Mouse (Mus musculus): ENCODE measurements at regions not wholly inside any gene's neighbourhood (a gene's known extent, or its start where the extent isn't known, plus 50 kb on each side); places are given as distances from the start of the nearest gene placed in this dataset.

DNA sequence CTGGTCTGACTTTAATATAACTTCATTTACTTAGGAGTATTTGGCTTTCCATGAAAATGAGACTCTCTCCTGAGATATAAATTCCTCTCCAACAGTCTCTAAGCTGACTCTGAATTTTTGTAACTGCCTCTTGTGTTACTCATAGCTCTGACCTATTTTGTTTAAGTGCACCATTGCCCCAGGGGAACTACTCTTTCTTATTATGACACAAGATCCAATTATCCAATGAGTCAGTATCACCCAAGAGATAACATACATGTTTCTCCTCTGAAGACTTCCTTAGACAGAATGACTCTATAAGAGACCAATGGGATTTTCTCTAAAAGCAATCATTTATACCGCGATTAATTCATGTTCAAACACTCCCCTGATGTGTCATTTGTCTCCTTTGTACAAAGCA, 586.9 kb downstream of the Epha4 start:
- H3K36me3 ChIP-seq (ENCODE audit: insufficient read depth, low read length), result no peaks in the 10 kb centered on the region
- no peak overlapping the region for H3K4me3 ChIP-seq (replicated peaks; ENCODE audit: low read length)
- TF ChIP-seq CTCF (conservative IDR thresholded peaks at IDR 0.05; ENCODE audit: low read length) (no peak), POU5F1 (IDR thresholded peaks at IDR 0.05; ENCODE audit: borderline replicate concordance, low read length) (no peak), NANOG (IDR thresholded peaks at IDR 0.05; ENCODE audit: borderline replicate concordance, low read length) (no peak)

DNA sequence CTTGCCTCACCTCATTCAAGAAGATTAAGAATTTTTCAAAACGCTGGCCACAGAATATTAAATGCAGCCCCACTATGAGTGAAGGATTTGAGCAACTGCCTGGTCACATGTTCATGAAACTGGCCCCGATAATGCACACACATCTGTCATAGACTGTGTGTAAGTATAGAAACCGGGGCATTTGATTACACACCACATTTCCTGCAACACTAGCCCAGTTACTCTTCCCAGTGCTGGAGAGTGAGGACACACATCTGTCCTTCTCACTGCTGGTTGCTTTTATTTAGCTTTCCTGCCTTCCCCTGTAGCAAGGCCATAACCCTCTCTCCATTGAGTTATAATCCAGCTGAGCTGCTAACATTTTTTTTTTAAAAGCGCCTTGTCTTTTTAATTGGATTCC, 581.4 kb downstream of the Epha4 start:
- Histone ChIP-seq H3K36me3 (ENCODE audit: insufficient read depth, low read length) (no peaks in the 10 kb centered on the region), H3K4me1 (replicated peaks; ENCODE audit: low read depth, low read length) (no peaks in the 10 kb centered on the region), H3K9me3 (ENCODE audit: low read length) (no peaks in the 10 kb centered on the region), H3K4me3 (replicated peaks; ENCODE audit: low read length) (no peak overlapping the region), H3K27me3 (ENCODE audit: insufficient read depth, low read length) (no peaks in the 10 kb centered on the region)
- TF ChIP-seq NANOG (IDR thresholded peaks at IDR 0.05; ENCODE audit: borderline replicate concordance, low read length) (no peak), POU5F1 (IDR thresholded peaks at IDR 0.05; ENCODE audit: borderline replicate concordance, low read length) (no peak), CTCF (conservative IDR thresholded peaks at IDR 0.05; ENCODE audit: low read length) (no peak)

More for the DNA sequence above, 586.9 kb downstream of the Epha4 start:
- no peaks in the 10 kb centered on the region for H3K4me1 ChIP-seq (replicated peaks; ENCODE audit: low read depth, low read length)
- H3K9me3 ChIP-seq (ENCODE audit: low read length), result no peaks in the 10 kb centered on the region
- H3K27me3 ChIP-seq (ENCODE audit: insufficient read depth, low read length), result no peaks in the 10 kb centered on the region

DNA sequence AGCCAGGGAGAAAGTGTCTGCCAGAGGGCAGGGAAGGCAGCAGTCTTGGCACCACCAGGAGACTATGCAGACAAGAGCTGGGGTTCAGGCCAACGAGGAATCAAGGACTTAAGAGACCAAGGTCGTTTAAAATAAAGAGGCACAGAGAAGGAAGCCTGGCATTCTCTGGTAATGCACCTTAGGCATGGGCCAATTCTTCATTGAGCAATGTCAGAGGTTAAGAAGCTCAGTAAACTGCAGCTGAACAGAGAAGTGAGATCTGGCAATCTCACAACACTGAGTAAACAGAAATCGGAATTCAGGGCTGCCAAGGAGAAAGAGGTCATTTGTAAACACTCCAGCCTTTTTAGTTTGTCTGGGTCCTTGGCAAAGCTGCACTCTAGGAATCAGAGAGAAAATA, 572.2 kb downstream of the Epha4 start:
- no peak overlapping the region for H3K4me3 ChIP-seq (replicated peaks; ENCODE audit: low read length)
- H3K9me3 ChIP-seq (ENCODE audit: low read length), result no peaks in the 10 kb centered on the region
- no peaks in the 10 kb centered on the region for H3K4me1 ChIP-seq (replicated peaks; ENCODE audit: low read depth, low read length)
- no peaks in the 10 kb centered on the region for H3K36me3 ChIP-seq (ENCODE audit: insufficient read depth, low read length)
- TF ChIP-seq NANOG (IDR thresholded peaks at IDR 0.05; ENCODE audit: borderline replicate concordance, low read length) (no peak), POU5F1 (IDR thresholded peaks at IDR 0.05; ENCODE audit: borderline replicate concordance, low read length) (no peak), CTCF (conservative IDR thresholded peaks at IDR 0.05; ENCODE audit: low read length) (no peak)
- no peaks in the 10 kb centered on the region for H3K27me3 ChIP-seq (ENCODE audit: insufficient read depth, low read length)

DNA sequence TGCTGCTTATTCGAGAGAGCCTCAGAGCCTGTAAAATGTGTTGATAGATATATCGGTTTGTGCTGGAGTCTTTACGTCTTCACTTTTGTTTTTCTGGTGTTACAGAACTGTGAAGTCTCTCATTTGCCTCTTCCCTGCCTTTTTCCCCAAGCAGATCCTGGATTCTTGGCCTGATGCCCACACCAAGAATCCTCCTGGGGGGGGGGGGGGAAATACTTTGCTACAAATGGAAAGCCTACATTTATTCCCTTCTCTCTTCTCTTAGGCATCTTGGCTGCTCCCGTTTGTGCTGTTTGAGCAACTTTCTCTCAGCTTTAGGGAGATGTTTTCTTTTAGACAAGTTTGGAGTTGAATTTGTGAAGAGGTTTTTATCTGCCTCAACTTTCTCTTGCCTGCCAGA, 570.8 kb downstream of the Epha4 start:
- TF ChIP-seq CTCF (conservative IDR thresholded peaks at IDR 0.05; ENCODE audit: low read length) (no peak), NANOG (IDR thresholded peaks at IDR 0.05; ENCODE audit: borderline replicate concordance, low read length) (no peak), POU5F1 (IDR thresholded peaks at IDR 0.05; ENCODE audit: borderline replicate concordance, low read length) (no peak)
- Histone ChIP-seq H3K9me3 (ENCODE audit: low read length) (no peaks in the 10 kb centered on the region), H3K36me3 (ENCODE audit: insufficient read depth, low read length) (no peaks in the 10 kb centered on the region)

DNA sequence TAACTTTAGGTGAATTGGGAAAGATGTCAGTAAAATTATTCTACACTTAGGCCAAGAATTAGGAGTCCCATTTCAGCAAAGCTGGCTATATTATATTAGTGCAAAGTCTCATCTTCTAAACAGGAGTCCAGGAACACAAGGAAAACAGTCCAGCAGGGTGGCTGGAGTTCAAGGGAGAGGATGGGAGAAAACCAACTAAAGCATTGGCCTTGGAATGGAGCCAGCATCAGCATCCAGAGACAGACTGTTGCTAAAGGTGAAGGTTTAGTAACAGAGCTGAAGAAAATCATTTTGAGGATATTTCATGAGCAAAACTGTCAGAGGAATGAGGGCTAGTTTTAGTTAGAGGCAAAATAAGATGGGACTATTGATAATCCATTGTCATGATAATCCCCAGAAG, 559.9 kb downstream of the Epha4 start:
- no peaks in the 10 kb centered on the region for H3K36me3 ChIP-seq (ENCODE audit: insufficient read depth, low read length)
- no peaks in the 10 kb centered on the region for H3K4me1 ChIP-seq (replicated peaks; ENCODE audit: low read depth, low read length)

More for the DNA sequence above, 570.8 kb downstream of the Epha4 start:
- H3K27me3 ChIP-seq (ENCODE audit: insufficient read depth, low read length), result no peaks in the 10 kb centered on the region
- no peaks in the 10 kb centered on the region for H3K4me1 ChIP-seq (replicated peaks; ENCODE audit: low read depth, low read length)
- no peak overlapping the region for H3K4me3 ChIP-seq (replicated peaks; ENCODE audit: low read length)

DNA sequence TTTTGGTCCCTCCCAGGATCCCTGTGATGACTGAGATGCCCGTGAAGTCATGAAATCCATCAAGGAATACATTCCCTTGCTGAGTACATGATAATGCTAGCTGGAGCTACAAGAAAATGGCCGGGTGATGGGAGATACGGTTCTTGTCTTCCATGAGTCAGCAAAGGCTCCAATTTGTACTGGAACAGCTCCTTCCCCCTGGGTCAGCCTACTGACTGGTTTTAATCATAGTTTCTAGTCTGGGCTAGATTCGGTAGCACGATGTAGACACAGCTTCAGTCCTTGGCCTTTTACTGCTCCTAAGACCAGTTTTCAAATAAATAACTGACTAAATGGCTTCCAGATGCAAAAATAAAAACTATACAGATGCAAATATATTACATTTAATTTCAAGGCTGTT, 557.5 kb downstream of the Epha4 start:
- Histone ChIP-seq H3K4me3 (replicated peaks; ENCODE audit: low read length) (no peak overlapping the region), H3K9me3 (ENCODE audit: low read length) (no peaks in the 10 kb centered on the region), H3K4me1 (replicated peaks; ENCODE audit: low read depth, low read length) (no peaks in the 10 kb centered on the region), H3K27me3 (ENCODE audit: insufficient read depth, low read length) (no peaks in the 10 kb centered on the region), H3K36me3 (ENCODE audit: insufficient read depth, low read length) (no peaks in the 10 kb centered on the region)
- TF ChIP-seq NANOG (IDR thresholded peaks at IDR 0.05; ENCODE audit: borderline replicate concordance, low read length), result no peak
- TF ChIP-seq POU5F1 (IDR thresholded peaks at IDR 0.05; ENCODE audit: borderline replicate concordance, low read length), result no peak
- TF ChIP-seq CTCF (conservative IDR thresholded peaks at IDR 0.05; ENCODE audit: low read length), result no peak

More for the DNA sequence above, 559.9 kb downstream of the Epha4 start:
- Histone ChIP-seq H3K4me3 (replicated peaks; ENCODE audit: low read length) (no peak overlapping the region), H3K9me3 (ENCODE audit: low read length) (no peaks in the 10 kb centered on the region), H3K27me3 (ENCODE audit: insufficient read depth, low read length) (no peaks in the 10 kb centered on the region)
- TF ChIP-seq CTCF (conservative IDR thresholded peaks at IDR 0.05; ENCODE audit: low read length) (no peak), NANOG (IDR thresholded peaks at IDR 0.05; ENCODE audit: borderline replicate concordance, low read length) (no peak), POU5F1 (IDR thresholded peaks at IDR 0.05; ENCODE audit: borderline replicate concordance, low read length) (no peak)

DNA sequence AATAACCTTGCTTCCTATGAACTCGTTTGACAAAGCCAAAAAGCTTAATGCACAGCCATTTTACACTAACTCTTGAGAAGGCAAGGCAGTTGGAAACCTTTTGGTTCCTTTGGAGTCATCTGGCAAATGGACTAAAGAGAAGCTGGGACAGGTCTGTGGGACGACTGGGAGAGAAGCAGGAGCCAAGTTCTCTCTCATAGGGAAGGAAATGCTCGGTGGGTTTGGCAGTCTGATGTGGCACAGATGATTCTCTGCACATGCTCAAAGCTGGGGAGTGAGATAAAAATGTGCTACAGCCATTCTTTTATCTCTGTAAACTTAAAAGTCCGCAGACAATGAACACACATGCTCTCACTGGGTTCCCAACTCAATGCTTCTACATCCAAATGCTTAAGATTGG, 556.2 kb downstream of the Epha4 start:
- Histone ChIP-seq H3K36me3 (ENCODE audit: insufficient read depth, low read length) (no peaks in the 10 kb centered on the region), H3K4me1 (replicated peaks; ENCODE audit: low read depth, low read length) (no peaks in the 10 kb centered on the region), H3K4me3 (replicated peaks; ENCODE audit: low read length) (no peak overlapping the region), H3K9me3 (ENCODE audit: low read length) (no peaks in the 10 kb centered on the region), H3K27me3 (ENCODE audit: insufficient read depth, low read length) (no peaks in the 10 kb centered on the region)
- TF ChIP-seq NANOG (IDR thresholded peaks at IDR 0.05; ENCODE audit: borderline replicate concordance, low read length) (no peak), POU5F1 (IDR thresholded peaks at IDR 0.05; ENCODE audit: borderline replicate concordance, low read length) (no peak), CTCF (conservative IDR thresholded peaks at IDR 0.05; ENCODE audit: low read length) (no peak)

DNA sequence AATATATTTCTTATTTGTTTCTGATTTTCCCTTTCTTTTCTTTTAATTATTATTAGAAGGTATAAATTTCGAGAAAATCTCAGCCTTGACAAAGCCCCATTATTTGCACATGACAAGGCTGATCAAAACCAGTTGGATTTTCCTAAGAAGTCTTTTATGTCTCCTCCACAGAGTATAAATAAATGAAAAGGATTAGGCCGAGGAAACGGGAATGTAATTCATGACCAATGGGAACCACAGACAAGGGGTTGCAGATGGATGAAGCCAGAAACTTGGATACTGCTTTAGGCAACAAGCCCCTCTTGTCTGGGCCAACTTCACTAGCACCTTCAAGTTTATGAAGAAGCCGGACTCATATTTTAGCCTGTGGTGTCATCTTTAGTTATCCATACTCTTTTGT, 542.4 kb downstream of the Epha4 start:
- Histone ChIP-seq H3K4me1 (replicated peaks; ENCODE audit: low read depth, low read length) (no peaks in the 10 kb centered on the region), H3K9me3 (ENCODE audit: low read length) (no peaks in the 10 kb centered on the region), H3K27me3 (ENCODE audit: insufficient read depth, low read length) (no peaks in the 10 kb centered on the region), H3K36me3 (ENCODE audit: insufficient read depth, low read length) (no peaks in the 10 kb centered on the region), H3K4me3 (replicated peaks; ENCODE audit: low read length) (no peak overlapping the region)
- TF ChIP-seq POU5F1 (IDR thresholded peaks at IDR 0.05; ENCODE audit: borderline replicate concordance, low read length) (no peak), CTCF (conservative IDR thresholded peaks at IDR 0.05; ENCODE audit: low read length) (no peak), NANOG (IDR thresholded peaks at IDR 0.05; ENCODE audit: borderline replicate concordance, low read length) (no peak)
